Mouse (Mus musculus): ENCODE data around the gene Entpd1.
"Not testable (repeated sequence)": the region's sequence is repeated elsewhere in the genome, so short reads cannot be mapped to it uniquely, and the experiment has no call there.

The Entpd1 gene

DNA sequence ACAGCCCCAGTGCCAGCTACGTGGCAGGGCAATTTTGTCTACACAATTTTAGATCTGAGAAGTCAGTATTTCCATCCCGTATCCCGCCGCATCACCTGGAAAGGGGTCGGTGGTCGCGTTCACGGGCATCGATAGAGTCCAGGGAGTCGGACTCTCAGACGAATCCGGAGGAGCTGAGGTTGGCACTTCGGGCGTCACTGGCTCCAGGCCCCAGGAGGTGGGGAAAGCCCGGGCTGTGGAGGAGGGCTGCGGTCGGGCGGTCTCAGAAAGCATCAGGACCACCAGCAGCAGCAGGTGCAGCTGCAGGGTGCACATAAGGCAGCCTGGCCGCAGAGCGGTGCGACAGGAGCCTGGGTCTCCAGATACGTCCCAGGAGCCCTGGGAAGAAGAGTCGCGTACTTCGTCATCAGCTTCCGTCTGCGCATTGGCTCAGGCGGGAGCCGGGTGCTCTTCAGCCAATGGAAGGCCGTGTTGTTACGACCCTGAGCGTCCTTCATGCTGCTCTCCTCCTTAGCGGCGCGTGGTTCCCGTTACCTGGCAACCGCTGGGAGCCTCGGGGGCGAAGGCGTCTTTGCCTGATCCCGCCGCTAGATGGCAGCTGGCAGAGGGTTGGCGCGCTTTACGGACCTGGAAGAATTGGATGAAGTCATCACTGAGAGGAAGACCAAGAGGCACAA lies at the start of gene Entpd1, which contains the start of gene Tctn3:
TSS of gene Entpd1 (plus strand) at position 537 of the 677 bp plus-strand sequence.
TSS of gene Tctn3 (minus strand) at position 404 of the 677 bp plus-strand sequence.
- in situ Hi-C loops (cut with MboI, MseI), result loop anchor here (5.0 kb wide), 1 partner anchor 110 kb away; no protein-coding TSS in a partner anchor

- in situ Hi-C loops (cut with MboI, MseI), result no loop called here
Measured at GRCm38 (mm10) chr19:40563880-40564645, 48.1 kb upstream of the Entpd1 start.

- in situ Hi-C loops (cut with MboI, MseI), result no loop called here
Measured at GRCm38 (mm10) chr19:40567616-40568015, 44.5 kb upstream of the Entpd1 start.

DNA sequence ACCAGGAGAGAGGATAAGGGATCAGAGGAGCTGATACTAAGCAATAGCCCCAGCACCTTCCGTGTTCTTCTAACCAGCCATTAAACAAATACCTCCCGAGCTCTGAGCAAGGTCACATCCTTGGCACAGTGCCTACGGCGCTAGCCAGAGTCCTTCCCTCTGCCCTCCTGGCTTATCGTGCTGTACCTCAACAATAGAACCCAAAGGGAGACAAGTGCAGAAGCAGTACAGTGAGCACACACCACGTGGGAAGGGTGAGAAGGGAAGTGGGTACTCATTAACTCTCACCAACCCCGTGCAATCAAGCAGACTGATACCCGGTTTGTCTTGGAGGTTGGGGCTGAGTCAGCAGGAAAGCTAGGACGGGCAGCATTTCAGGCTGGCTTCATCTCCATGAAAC lies 41.4 kb upstream of the Entpd1 start:
- in situ Hi-C loops (cut with MboI, MseI), result no loop called here

DNA sequence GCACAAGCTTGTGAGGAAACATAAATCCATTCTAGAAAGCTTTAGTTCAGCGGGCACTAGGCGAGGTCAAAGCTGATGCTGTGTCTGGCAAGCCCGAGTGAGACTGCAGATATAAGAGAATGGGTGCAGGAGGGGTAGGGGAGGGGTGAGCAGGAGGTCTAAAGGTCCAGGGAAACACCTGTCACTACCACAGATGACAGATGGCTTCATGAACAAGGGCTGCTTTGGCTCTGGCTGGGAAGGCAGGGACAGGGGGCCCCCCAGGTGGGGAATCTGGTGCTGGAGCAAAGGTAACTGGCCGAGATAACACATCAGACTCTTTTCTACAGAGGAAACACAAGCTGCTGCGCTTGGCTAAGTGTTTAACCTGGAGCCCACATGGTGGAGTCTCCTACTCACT lies 36.7 kb upstream of the Entpd1 start:
- in situ Hi-C loops (cut with MboI, MseI), result no loop called here

- in situ Hi-C loops (cut with MboI, MseI), result loop anchor here (10.0 kb wide), 1 partner anchor 1514 kb away; the partner anchor contains the start of gene Pi4k2a
Measured at GRCm38 (mm10) chr19:40580902-40581301, 31.3 kb upstream of the Entpd1 start.

- in situ Hi-C loops (cut with MboI, MseI), result loop anchor here (10.0 kb wide), 1 partner anchor 1513 kb away; the partner anchor contains the start of gene Pi4k2a
Measured at GRCm38 (mm10) chr19:40581662-40582061, 30.5 kb upstream of the Entpd1 start.

DNA sequence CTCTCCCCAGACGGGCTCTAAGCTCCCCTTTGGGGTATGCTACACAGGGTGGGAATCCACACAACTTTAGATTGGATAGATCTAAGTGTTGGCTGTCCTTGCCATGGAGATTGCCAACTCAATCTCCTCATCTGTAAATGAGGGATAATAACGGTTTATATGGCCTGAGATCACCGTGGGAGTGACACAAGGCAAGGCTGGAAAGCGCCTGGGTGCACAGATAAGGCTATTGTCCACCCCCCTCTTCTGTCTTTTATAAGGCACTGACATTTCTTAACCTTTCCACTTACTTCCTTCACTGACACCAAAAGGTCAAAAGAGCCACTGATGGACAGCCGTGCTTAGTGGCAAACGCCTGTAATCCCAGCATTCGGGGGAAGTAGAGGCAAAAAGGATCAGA lies 25.3 kb upstream of the Entpd1 start:
- in situ Hi-C loops (cut with MboI, MseI), result loop anchor here (10.0 kb wide), 1 partner anchor 1508 kb away; the partner anchor contains the start of gene Pi4k2a

GRCm38 (mm10) chr19:40587491-40588292 lies 24.5 kb upstream of the Entpd1 start:
- in situ Hi-C loops (cut with MboI, MseI), result loop anchor here (10.0 kb wide), 1 partner anchor 1507 kb away; the partner anchor contains the start of gene Pi4k2a

DNA sequence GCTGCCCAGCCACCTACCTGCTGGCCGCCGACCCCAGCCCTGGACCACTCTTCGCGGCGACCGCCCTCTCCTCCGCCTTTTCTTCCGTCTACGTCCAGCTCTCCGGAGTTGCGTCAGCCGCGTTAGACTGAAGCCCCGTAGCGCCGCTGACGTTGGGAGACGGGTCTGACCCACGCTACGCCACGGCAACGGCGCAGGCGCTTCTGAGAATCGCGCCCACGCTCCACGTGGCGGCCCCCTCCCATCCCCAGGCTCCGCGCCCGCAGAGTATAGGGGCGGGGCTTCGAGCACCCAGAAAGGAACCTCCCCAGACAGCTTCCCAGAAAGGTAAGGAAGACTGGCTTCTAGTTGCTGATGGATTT lies 23.9 kb upstream of the Entpd1 start, which contains the start of gene Aldh18a1:
TSS of gene Aldh18a1 (minus strand) at position 171 of the 362 bp plus-strand sequence.
- in situ Hi-C loops (cut with MboI, MseI), result loop anchor here (10.0 kb wide), 1 partner anchor 1507 kb away; the partner anchor contains the start of gene Pi4k2a

DNA sequence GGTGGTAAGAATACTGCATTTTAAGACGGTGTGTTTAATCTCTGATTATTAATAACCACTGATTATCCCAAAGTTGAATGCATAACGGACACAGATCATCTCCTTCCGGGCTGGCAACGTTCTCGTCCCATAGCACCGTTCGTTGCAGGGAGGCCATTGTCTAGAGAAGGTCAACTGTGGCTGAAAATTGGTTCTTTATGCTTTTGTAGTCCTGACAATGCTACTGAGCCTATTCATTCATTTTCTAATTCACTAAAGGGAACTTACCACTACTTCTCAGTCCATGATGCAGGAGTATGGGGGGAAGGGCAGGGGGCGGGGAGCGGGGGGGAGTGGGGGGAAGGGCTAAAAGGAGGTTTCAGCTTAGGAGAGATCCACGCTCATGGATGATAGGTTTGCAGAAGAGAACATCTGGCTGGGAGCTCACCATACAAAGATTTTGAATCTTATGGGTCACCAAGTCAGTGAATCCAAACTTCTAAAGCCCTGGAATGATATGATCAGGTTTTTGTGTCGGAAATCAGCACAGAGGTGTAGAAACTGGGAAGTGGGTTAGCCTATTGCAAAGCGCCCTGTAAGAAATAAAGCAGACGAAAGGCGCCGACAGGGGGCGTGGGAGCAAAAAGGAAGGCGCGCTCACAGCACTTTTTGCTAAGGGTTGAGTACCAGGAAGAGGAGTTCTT lies 23.2 kb upstream of the Entpd1 start:
- in situ Hi-C loops (cut with MboI, MseI), result loop anchor here (10.0 kb wide), 1 partner anchor 1506 kb away; the partner anchor contains the start of gene Pi4k2a

DNA sequence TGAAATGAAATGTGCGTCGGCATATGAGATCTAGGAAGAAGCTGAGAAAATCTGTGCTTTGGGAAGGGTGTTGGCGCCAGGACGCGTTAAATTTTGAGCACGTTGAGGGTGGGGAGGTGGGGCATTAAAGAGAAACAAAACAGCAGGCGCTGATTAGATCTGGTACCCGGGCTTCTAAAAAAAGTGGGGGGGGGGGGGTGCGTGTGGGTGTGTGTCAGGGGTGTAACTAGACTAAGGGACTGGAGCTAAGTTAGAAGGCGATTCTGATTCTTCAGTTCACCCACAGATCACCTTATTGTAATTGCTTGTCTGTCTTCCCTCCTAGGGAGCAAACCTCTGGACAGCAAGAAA lies 22.7 kb upstream of the Entpd1 start:
- in situ Hi-C loops (cut with MboI, MseI), result loop anchor here (10.0 kb wide), 1 partner anchor 1505 kb away; the partner anchor contains the start of gene Pi4k2a

DNA sequence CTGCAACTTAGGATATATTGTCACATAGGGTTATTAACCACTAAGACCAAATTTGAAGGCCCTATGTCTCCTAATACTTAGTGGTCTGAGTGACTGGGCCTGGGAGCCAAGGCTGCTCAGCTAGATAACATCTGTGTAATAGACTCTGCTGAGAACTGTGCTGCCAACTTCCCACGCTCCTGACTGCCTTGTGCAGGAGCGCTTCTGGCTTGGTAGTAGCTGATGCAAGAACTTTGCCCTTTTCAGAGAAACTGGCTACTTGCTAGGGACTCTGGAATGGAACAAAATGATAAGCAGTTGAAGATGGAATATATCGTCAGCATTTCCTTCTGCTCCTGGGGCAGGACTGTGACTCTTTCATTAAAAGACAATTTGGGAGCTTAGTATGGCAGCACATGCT lies 16.9 kb upstream of the Entpd1 start:
- in situ Hi-C loops (cut with MboI, MseI), result no loop called here

- in situ Hi-C loops (cut with MboI, MseI), result no loop called here
Measured at GRCm38 (mm10) chr19:40595831-40596230, 16.3 kb upstream of the Entpd1 start.

DNA sequence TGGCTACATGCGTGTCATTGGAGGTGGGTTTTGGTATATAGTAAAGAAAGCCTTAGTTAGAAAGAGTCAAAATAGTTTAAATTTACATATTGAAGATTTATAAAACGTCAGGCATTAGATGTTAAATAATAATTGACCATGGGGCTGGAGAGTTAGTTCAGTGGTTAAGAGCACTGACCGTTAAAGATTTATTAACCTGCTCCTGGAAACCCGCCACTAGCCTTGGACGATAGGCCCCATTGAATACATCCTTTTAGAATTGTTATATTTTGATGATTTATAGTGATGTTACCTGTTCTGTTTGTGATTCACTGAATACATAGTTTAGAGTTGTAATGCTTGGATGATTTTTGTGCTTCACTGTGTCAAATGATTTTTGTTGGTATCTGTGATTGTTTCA lies 11.3 kb upstream of the Entpd1 start:
- in situ Hi-C loops (cut with MboI, MseI), result not testable (repeated sequence)

GRCm38 (mm10) chr19:40601870-40602269 lies 10.3 kb upstream of the Entpd1 start:
- in situ Hi-C loops (cut with MboI, MseI), result no loop called here

- in situ Hi-C loops (cut with MboI, MseI), result no loop called here
Measured at GRCm38 (mm10) chr19:40605189-40605588, 7.0 kb upstream of the Entpd1 start.

- in situ Hi-C loops (cut with MboI, MseI), result no loop called here
Measured at GRCm38 (mm10) chr19:40607676-40608075, 4.5 kb upstream of the Entpd1 start.

GRCm38 (mm10) chr19:40614811-40615210 lies 2.6 kb downstream of the Entpd1 start:
- in situ Hi-C loops (cut with MboI, MseI), result loop anchor here (5.0 kb wide), 1 partner anchor 107 kb away; no protein-coding TSS in a partner anchor

GRCm38 (mm10) chr19:40616021-40616420 lies 3.9 kb downstream of the Entpd1 start:
- in situ Hi-C loops (cut with MboI, MseI), result no loop called here

DNA sequence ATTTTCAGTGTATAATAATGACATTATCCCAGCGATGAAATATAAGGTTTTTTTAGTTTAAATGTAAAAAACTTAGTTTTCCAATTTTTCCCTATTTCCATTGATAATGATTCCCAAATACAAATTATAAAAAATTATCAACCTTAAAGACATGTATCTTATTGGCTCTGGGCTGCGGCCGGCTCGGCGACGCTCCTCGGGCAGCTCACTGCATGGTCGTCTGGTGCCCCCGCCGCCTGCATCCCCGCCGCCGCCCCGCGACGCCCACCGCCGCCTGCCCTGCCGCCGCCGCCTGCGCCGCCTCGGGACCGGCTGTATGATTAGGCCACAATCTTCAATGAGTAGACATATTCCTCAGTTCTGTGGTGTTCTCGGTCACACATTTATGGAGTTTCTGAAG lies 9.4 kb downstream of the Entpd1 start:
- in situ Hi-C loops (cut with MboI, MseI), result not testable (repeated sequence)
